Mouse (Mus musculus): ENCODE data around the gene Ptgir.
"Not testable (repeated sequence)": the region's sequence is repeated elsewhere in the genome, so short reads cannot be mapped to it uniquely, and the experiment has no call there.

Ptgir gene

DNA sequence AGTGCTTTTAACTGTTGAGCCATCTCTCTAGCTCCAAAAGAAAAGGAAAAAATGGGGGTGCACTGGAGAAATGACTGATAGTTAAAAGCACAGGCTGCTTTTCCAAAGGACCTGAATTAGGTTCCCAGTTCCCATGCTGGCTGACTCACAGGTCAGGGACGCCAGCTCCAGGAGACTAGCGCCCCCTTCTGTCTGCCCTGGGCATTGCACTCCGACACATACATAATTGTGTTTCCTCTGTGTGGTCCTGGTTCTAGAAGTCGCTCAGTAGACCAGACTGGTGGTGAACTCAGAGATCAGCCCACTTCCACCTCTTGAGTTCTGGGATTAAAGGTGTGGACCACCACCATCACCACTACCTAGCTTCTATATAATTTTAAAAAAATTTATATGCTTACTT is 31.0 kb downstream of the Ptgir start:
- DNase-seq (ENCODE audit: inconsistent age in 2 of 2, low spot score in 1 of 2) = no peak

DNA sequence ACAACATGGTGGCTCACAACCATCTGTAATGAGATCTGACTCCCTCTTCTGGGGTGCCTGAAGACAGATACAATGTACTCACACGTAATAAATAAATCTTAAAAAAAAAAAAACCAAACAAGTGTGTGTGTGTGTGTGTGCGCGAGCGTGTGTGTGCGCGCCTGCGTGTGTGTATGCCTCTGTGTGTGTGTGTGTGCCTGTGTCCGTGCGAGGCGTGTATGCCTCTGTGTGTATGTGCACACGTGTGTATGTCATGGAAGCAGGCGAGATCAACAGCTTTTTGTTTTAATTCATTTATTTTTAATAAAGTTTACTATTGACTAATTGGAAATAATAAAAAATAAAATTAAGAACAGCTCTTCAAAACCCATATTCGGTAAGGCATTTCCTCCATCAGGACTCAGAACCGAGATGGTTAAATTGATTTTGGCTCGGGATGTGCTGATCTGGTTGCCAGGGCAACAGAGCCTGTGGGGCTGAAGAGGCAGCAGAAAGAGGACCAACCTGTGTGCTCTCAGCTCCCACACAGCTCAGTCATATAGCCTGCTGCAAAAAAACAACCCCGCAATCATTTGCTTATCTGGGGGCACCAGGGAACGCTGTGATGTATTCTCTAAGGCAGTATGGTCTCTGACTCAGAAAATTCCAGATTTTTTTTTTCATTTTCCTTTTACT is 32.0 kb downstream of the Ptgir start:
- no peak for DNase-seq (ENCODE audit: inconsistent age in 2 of 2, low spot score in 1 of 2)

- peak; percentile 74 to 86 for DNase-seq (ENCODE audit: inconsistent age in 2 of 2, low spot score in 1 of 2)
Observed at GRCm38 (mm10) chr7:16940292-16940691, 34.0 kb downstream of the Ptgir start.

DNA sequence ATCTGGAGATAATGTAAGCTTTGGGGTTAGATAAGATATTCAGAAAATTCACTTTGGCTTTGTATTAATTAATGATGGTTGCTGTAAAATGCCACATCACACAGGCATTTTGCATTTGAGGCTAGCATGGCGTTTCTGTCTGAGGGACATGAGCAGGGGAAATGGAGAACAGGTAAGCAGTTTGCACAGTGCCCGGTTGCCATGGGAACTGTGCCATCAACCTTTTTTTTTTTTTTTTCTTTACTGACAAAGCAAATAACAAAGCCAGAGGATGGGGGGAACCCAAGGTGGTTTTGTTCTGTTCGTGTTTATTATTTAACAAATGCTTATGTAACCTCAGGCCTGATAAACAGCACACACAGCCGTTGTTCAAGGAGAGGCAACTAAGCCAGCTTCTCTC is 36.6 kb downstream of the Ptgir start:
- DNase-seq (ENCODE audit: inconsistent age in 2 of 2, low spot score in 1 of 2) = no peak

DNA sequence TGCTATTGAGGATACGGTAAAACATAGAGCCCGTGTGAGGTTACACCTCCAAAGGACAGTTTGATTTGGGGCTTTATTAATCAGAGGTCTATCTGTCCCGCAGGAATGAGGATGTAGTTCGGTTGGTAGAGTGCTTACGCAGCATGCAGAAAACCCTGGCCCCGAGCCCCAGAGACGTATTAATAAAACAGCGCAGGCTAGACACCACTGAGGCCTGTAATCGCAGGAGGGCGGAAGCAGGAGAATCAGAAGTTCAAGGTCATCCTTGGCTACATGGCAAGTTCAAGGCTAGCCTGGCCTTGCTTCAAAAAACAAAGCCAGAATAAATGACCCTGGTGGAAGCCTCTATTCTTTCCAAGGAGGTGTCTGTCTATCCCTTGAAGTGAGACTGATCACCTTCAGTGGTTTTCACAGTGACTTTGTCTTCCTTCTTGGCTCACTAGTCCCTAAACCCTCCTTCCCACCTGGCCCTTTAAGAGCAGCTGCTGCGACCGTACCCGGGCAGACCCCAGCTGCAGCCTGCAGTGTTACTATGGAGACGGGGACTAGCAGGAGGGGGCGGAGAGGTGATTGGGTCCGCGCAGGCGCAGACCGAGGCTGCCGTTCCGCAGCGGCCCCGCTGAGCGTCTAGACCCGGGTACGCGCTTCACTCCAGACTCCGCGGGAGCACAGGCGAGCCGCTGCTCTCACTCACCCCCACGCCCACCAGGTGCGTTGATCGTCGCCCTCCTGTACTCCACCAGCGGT is 37.9 kb downstream of the Ptgir start, which contains the start of gene Pnmal2:
Pnmal2 (plus strand) TSS at position 622 of the 747 bp plus-strand sequence.
- peak; percentile 92 to 95 for DNase-seq (ENCODE audit: inconsistent age in 2 of 2, low spot score in 1 of 2)

GRCm38 (mm10) chr7:16944808-16945315 is 38.6 kb downstream of the Ptgir start:
- no peak for DNase-seq (ENCODE audit: inconsistent age in 2 of 2, low spot score in 1 of 2)

DNA sequence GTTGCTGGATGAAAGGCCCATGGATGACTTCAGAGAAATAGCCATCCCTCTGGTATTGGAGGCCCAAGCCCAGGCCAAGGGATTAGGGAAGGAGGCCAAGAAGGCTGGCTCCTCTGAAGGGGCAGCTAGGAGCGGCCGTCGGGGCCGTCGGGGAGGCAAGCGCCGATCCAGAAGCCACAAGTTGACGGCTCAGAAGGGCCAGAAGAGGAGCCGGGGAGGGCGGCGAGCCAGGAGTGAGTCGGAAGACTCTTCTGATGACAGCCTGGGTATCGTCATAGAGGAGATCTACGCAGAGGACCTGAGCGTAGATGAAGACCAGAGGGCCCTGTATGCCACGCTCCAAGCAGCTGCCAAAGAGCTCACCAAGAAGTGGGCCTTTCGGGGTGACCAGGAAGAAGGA is 39.1 kb downstream of the Ptgir start:
- DNase-seq (ENCODE audit: inconsistent age in 2 of 2, low spot score in 1 of 2) = peak in 1 of 2 experiments; percentile 35

DNA sequence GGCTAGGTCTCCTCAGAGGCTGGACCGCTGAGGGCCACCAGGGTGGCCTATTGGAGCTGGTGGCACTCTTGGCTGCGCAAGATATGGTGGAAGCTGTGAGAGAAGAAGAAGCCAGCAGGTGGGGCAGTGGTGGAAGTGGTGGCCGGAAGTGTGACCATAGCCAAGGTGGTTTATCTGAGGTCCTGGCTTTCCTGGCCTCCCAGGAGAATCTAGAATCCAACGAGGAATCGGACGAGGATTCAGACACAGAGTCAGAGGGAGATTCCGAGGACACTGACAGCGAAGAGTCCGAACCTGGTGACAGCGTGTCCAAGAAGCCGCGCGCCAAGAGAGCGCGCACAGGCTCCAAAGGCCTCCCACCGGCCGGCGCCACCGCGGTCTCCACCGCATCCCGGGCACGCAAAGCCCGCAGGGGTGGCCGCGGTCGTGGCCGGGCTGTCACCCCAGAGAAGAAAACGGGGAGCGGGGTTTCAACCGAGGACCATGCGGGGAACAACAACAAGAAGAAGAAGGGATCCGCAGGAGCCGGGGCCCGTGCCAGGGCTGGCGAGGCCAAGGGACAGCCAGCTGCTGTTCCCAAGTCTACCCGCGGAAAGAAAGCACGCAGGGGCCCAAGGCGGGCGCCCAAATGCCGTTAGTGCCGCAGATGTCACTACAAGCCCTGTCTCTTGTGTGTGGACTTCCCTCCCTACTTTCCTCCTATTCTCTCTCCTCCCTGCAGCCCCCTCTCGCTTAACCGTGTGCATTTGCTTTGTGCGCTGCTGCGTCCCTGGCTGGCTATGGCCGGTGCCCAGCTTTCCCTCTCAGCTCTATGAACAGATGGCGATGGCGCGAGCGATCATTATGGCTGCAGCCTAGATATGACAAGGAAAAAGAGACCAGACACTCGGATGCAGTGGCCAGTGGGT is 40.4 kb downstream of the Ptgir start:
- DNase-seq (ENCODE audit: inconsistent age in 2 of 2, low spot score in 1 of 2) = peak in 1 of 2 experiments; percentile 35

DNA sequence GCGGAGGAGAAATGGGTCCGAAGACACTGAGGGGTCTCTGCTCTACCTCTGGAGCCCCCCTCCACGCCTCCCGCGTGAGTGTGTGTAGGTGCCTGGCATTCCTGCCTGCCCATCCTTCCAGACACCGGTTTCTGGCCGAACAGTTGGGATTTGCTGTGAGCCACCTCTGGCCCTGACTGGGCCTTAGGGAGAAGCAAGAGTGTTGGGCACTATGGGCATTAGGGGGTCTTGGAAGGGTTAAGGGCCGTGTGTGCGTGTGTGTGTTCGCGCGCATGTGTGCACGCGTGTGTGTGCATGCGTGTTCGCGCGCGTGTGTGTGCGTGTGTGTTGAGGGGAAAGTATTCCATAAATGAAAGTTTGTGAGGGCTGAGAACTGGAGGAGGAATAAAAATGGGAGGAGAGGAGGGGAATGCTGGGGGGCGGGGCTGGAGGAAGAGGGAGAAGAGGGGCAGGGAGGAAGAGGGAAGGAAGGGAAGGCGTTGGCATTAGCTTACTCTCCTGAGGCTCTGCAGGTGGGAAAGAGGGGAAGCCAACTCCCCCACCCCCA is 41.1 kb downstream of the Ptgir start:
- DNase-seq (ENCODE audit: inconsistent age in 2 of 2, low spot score in 1 of 2) = no peak

DNA sequence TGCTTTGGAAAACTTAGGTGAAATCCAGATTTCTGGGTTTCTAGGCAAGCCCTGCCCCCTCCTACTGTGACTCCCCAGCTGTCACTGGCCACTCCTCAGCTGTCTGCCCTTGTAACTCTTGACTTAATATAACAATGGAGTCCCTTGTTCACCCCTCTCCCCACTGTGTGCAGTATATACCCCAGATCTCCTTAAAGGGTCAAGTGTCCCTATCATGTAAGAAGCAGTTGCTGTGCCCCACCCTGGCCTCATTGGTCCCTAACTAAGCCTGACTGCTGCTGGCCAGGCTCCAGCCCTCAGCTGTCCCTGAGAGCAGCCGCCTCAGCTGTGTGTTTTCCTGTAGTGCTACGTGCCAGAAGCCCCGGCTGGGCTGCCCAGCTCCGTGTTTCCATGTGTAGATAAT is 41.7 kb downstream of the Ptgir start:
- DNase-seq (ENCODE audit: inconsistent age in 2 of 2, low spot score in 1 of 2) = peak; percentile 37 to 63

- no peak for DNase-seq (ENCODE audit: inconsistent age in 2 of 2, low spot score in 1 of 2)
Observed at GRCm38 (mm10) chr7:16948923-16949458, 42.7 kb downstream of the Ptgir start.

DNA sequence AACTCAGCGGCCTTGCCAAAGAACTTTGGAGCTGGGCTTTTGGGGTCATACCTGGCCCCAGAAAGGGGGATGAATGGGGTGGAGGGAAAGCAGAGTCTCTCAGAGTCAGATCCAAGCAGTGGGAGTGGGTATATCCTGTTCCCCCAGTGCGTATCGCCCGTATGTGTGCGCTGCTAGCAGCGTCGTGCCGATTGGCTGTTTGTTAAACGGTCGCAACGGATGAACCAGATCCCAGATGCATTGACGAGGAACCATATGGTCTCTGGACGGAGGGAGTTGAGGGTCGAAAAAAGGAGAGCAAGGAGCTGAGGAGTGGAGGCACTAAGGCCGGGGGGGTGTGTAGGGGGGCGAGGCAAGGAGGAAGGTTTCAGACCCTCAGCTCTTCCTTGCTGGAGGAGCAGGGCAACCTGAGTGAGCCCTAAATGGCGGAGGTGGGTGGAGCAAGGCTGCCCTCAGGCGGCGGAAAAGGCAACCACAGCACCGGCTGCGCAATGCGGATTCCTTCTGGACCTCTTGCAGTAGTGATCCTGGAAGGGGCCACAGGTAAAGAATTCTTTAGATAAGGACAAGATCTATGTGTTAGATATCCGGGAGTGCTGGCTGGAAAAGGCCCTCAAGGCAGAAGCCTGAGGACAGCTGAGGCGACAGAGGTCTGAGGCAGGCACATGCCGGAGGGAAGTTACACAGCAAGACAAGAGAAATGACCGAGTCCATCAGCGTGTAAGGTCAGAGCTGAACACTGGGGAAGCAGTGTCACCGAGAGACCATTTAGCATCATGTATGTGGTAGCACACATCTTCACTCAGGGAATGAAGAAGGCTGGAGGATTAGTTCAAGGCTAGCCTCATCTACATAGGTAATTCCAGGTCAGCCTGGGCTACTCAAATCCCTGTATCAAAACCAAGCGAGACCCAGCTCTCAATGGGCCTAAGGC is 43.9 kb downstream of the Ptgir start:
- DNase-seq (ENCODE audit: inconsistent age in 2 of 2, low spot score in 1 of 2) = peak; percentile 80 to 93

GRCm38 (mm10) chr7:16950861-16951635 is 44.8 kb downstream of the Ptgir start:
- DNase-seq (ENCODE audit: inconsistent age in 2 of 2, low spot score in 1 of 2) = peak; percentile 85 to 95

DNA sequence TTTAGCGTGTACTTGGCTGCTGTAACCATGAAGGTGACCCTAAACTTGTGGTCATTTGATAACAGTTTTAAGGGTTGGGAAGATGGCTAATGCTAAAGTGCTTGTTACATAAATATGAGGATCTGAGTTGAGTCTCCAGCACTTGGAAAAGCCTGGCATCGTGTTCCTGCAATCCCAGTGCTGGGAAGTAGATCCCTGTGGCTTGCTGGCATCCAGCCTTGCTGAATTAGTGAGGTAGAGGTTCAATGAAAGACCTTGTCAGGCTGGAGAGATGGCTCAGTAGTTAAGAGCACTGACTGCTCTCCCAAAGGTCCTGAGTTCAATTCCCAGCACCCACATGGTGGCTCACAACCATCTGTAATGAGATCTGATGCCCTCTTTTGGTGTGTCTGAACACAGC is 47.5 kb downstream of the Ptgir start:
- not testable (repeated sequence) for DNase-seq (ENCODE audit: inconsistent age in 2 of 2, low spot score in 1 of 2)

DNA sequence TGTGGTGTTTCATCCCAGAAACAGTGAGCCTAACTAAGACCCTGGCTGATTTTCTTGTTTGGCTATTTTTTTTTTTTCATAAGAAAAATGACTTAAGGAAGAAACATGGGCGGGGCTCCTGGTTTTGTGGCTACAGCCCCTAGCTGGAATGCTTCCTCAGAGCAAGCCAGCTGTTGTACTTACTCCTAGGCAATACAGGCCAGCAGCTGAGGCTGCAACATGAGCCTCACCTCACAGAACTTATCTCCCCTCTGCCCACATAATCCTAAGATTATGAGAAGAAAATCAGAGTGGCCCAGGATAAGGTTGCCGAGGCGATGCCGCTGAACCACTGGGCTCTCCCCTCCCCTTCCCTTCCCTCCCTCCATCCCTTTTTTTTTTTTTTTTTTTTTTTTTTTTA is 49.4 kb downstream of the Ptgir start:
- no peak for DNase-seq (ENCODE audit: inconsistent age in 2 of 2, low spot score in 1 of 2)

GRCm38 (mm10) chr7:16956410-16957265 is 50.3 kb downstream of the Ptgir start:
- no peak for DNase-seq (ENCODE audit: inconsistent age in 2 of 2, low spot score in 1 of 2)

GRCm38 (mm10) chr7:16959539-16960187 is 53.4 kb downstream of the Ptgir start, which contains the start of gene Pnmal1:
Gene Pnmal1, plus strand, starts transcription at chr7:16959679.
- DNase-seq (ENCODE audit: inconsistent age in 2 of 2, low spot score in 1 of 2) = peak; percentile 82 to 91
